Comparison of ENCODE assay signal across 19 mouse cellular contexts in the genomic region with DNA sequence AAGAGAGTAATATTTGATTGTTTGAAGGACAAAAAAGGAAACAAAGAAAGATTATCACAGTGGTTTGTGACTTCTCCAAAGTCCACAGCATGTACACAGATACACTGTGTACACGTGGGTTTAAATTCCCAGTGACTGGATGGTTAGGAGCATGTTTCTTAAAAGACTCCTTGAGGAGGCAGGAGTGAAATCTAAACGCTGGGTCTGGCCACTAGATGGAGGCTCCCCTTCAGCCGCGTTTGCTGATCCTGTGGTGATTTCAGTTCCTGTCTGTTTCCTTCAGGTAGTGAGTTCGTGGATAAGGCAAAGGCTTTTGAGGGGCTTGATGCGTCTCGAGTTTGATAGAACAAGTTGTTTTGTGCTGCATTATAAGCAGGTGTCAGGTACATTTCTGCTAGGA. TPM values are rescaled to one million over a fixed set of nuclear protein-coding genes. Genes with fewer than 3 reads are reported as not detected.
DNase-seq lines count a peak whose midpoint lies in the region; ATAC-seq and TF ChIP-seq lines count a peak whose summit lies in the region.
"Had no signal": no experiment of that assay in that cellular context is flagged by ENCODE, and none has a peak within 500 bp of the region (broad histone marks: within the 10 kb centered on the region; RNA-seq: fewer than 3 reads in every experiment).

No protein-coding gene starts in this region.

- no peaks in the 10 kb centered on the region for H3K9me3 ChIP-seq in forebrain, postnatal 0 days (ENCODE audit: low read length)
- H3K9me3 ChIP-seq in forebrain, embryonic 16.5 days (ENCODE audit: control insufficient read depth, low read length), result no peaks in the 10 kb centered on the region
- H3K9me3 ChIP-seq: embryonic facial prominence, embryonic 13.5 days; limb, embryonic 10.5 days; liver, embryonic 12.5 days; lung, embryonic 15.5 days had no signal

- no peak overlapping the region for H3K27ac ChIP-seq in forebrain, postnatal 0 days (ENCODE audit: low read depth, low read length)
- no peak overlapping the region for H3K27ac ChIP-seq in forebrain, embryonic 16.5 days (ENCODE audit: low read length)
- H3K27ac ChIP-seq in layer of hippocampus, adult 2 months, result no peak overlapping the region
- H3K27ac ChIP-seq: embryonic facial prominence, embryonic 13.5 days; hindbrain, embryonic 14.5 days; limb, embryonic 10.5 days; liver, embryonic 12.5 days; lung, embryonic 15.5 days had no signal

- no peaks in the 10 kb centered on the region for H3K4me1 ChIP-seq in forebrain, postnatal 0 days (ENCODE audit: insufficient read depth)
- H3K4me1 ChIP-seq in forebrain, embryonic 16.5 days (replicated peaks; ENCODE audit: control insufficient read depth, insufficient read depth, low read length), result no peaks in the 10 kb centered on the region
- H3K4me1 ChIP-seq: embryonic facial prominence, embryonic 13.5 days; limb, embryonic 10.5 days; liver, embryonic 12.5 days; lung, embryonic 15.5 days had no signal

- no peaks in the 10 kb centered on the region for H3K27me3 ChIP-seq in forebrain, postnatal 0 days (ENCODE audit: insufficient read depth, low read length)
- H3K27me3 ChIP-seq in forebrain, embryonic 16.5 days (replicated peaks; ENCODE audit: control insufficient read depth, insufficient read depth, low read length), result no peaks in the 10 kb centered on the region
- H3K27me3 ChIP-seq: embryonic facial prominence, embryonic 13.5 days; liver, embryonic 12.5 days; lung, embryonic 15.5 days had no signal

- TF ChIP-seq CTCF in forebrain, postnatal 0 days (IDR thresholded peaks at IDR 0.05; ENCODE audit: low read depth), result peak; percentile 40
- peak; percentile 52 for TF ChIP-seq CTCF in layer of hippocampus, adult 2 months (conservative IDR thresholded peaks at IDR 0.05)

- 55% methylated on average over 7 of the region's 7 CpGs for WGBS in forebrain, postnatal 0 days
- 54% methylated on average over 7 of the region's 7 CpGs for WGBS in forebrain, embryonic 16.5 days

- H3K4me3 ChIP-seq in forebrain, postnatal 0 days (ENCODE audit: low read depth, low read length), result no peak overlapping the region
- no peak overlapping the region for H3K4me3 ChIP-seq in forebrain, embryonic 16.5 days (replicated peaks; ENCODE audit: low read length)
- H3K4me3 ChIP-seq in layer of hippocampus, adult 2 months, result no peak overlapping the region
- H3K4me3 ChIP-seq: embryonic facial prominence, embryonic 13.5 days; limb, embryonic 10.5 days; liver, embryonic 12.5 days; lung, embryonic 15.5 days had no signal

- no peak overlapping the region for H3K9ac ChIP-seq in forebrain, postnatal 0 days
- H3K9ac ChIP-seq in forebrain, embryonic 16.5 days (replicated peaks; ENCODE audit: low read depth, low read length), result no peak overlapping the region
- H3K9ac ChIP-seq: embryonic facial prominence, embryonic 13.5 days; hindbrain, embryonic 14.5 days; liver, embryonic 12.5 days; lung, embryonic 15.5 days had no signal

- no peak for ATAC-seq in forebrain, postnatal 0 days
- no peak for ATAC-seq in forebrain, embryonic 16.5 days
- ATAC-seq: liver, embryonic 12.5 days had no signal

- DNase-seq in forebrain, postnatal 0 days, result no peak
- DNase-seq in layer of hippocampus, adult 2 months (ENCODE audit: low spot score in 2 of 2), result no peak
- DNase-seq in layer of hippocampus, adult 8-10 months (ENCODE audit: low spot score in 2 of 2), result no peak
- DNase-seq in 416B (ENCODE audit: low read depth), result peak; percentile 18
- DNase-seq in brain, adult 2 months (ENCODE audit: low read depth, low spot score), result peak; percentile 30
- DNase-seq in left cerebral cortex, adult 9 months (ENCODE audit: low spot score in 2 of 2), result no peak
- DNase-seq: cerebellum, postnatal 36 days; gastrocnemius, postnatal 25 days; kidney, adult 2 months; kidney, postnatal 25 days; midbrain, embryonic 14.5 days; right cerebral cortex, postnatal 14 days had no signal

- no peak overlapping the region for H3K4me2 ChIP-seq in forebrain, postnatal 0 days (ENCODE audit: low read depth)
- H3K4me2 ChIP-seq in forebrain, embryonic 16.5 days (ENCODE audit: low read length), result no peak overlapping the region
- H3K4me2 ChIP-seq: embryonic facial prominence, embryonic 13.5 days; heart, embryonic 11.5 days; hindbrain, embryonic 14.5 days; liver, embryonic 12.5 days; lung, embryonic 15.5 days had no signal

- peaks cover 19% of the 10 kb centered on the region for H3K36me3 ChIP-seq in forebrain, postnatal 0 days (ENCODE audit: insufficient read depth)
- peaks cover 2% of the 10 kb centered on the region; the same call in 1 of the 2 replicates for H3K36me3 ChIP-seq in forebrain, embryonic 16.5 days (ENCODE audit: control insufficient read depth, insufficient read depth)

RNA-seq across cellular contexts. Expression of a gene that starts 34.0 kb away (rescaled TPM):
- 24.5 and 28.4 TPM in 2 replicates for total RNA-seq in forebrain, postnatal 0 days (2014; rRNA removed)
- 3.1 and 3.8 TPM in 2 replicates for polyA plus RNA-seq in forebrain, postnatal 0 days (2015; fragmentation: Nextera tagmentation; extraction: Ambion mirVana)
- 7.5 and 7.8 TPM in 2 replicates for polyA plus RNA-seq in forebrain, embryonic 16.5 days (2015; fragmentation: Nextera tagmentation; extraction: Ambion mirVana)
- 10 to 100 TPM; 63.7 to 69.4 TPM for total RNA-seq in layer of hippocampus, adult 2 months (2021)
- 10 to 100 TPM; 58.0 to 64.1 (median 60.7) TPM for total RNA-seq in layer of hippocampus, adult 8-10 months (2022)

Comparison
In these comparisons a context has a peak if more than half of its experiments do, and no peak if none do; other contexts are left out.
1. DNase-seq: peak in 416B (single experiment) and brain, adult 2 months (single experiment); none in forebrain, postnatal 0 days (single experiment), layer of hippocampus, adult 2 months (0 of 2), layer of hippocampus, adult 8-10 months (0 of 2) and left cerebral cortex, adult 9 months (0 of 2).